Mouse (Mus musculus) layer of hippocampus, adult 2 months (tissue): ENCODE measurements around the gene Ano3. TPM values are rescaled to one million over a fixed set of nuclear protein-coding genes. Genes with fewer than 3 reads are reported as not detected.
"Not testable (repeated sequence)": the region's sequence is repeated elsewhere in the genome, so short reads cannot be mapped to it uniquely, and the experiment has no call there.

Experiments
- DNase-seq, 2 experiments: peaks; one replicate each; pipeline ENCODE4 v3.0.0; 2022; ENCODE audit warnings: low spot score in 2 of 2
- H3K27ac ChIP-seq: fragments of 200-600 bp; 2 replicates; pipeline ENCODE4 v1.8.1; 2022
- H3K4me3 ChIP-seq: fragments of 200-600 bp; 2 replicates; pipeline ENCODE4 v1.8.1; 2022; ENCODE audit warnings: mild to moderate bottlenecking
- CTCF ChIP-seq: fragments of 200-600 bp; conservative IDR thresholded peaks from 2 replicates; pipeline ENCODE4 v1.8.1; 2022; ENCODE audit warnings: antibody characterized with exemption, mild to moderate bottlenecking, moderate library complexity
- long read RNA-seq, 2 experiments: library from polyadenylated mRNA; stranded (forward); transcript quantifications; one replicate each; pipeline ENCODE4 v2.0.0; 2021; ENCODE audit warnings: borderline mapping rate in 2 of 2
- total RNA-seq, 2 experiments: library from RNA; stranded (reverse); gene quantifications; 2 replicates each; pipeline ENCODE4 v1.2.3; 2021

The Ano3 gene
- 10 to 100 TPM; 77.4 to 82.5 TPM for total RNA-seq
- long read RNA-seq, experiment 1, full-length matches to known transcripts, result 19 of 35 reads
- long read RNA-seq, experiment 1, partial matches to known transcripts, result 5 of 35 reads
- long read RNA-seq, experiment 1, other reads (novel, unspliced or antisense), result 11 of 35 reads
- long read RNA-seq, experiment 2, full-length matches to known transcripts, result 24 of 54 reads
- long read RNA-seq, experiment 2, partial matches to known transcripts, result 27 of 54 reads
- long read RNA-seq, experiment 2, other reads (novel, unspliced or antisense), result 3 of 54 reads

- peak within 1 kb of the TSS; percentile 95 for H3K27ac ChIP-seq
- not testable (repeated sequence) for DNase-seq
- peak within 1 kb of the TSS; percentile 75 for H3K4me3 ChIP-seq
Measured at GRCm38 (mm10) chr2:110950823-110951222, at the start of gene Ano3. Gene Ano3 (minus strand): TSS chr2:110950923.

DNA sequence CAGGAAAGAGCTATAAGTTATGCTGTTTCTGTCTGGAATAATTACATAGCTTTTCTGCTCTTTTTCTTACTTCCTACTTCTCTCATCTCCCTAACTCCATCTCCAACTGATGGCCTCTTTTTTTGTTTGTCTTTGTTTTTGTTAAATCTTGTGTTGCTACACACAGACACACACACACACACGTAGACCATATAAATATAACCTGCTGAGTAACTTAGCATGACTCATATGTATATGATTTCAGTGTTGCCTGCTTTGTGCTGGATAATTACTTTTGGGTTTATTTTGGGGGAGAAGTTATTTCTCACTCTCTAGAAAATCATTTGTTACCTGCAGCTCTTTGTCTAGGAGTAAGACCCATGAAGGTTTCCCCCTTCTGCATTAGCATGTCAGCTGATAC, 39.3 kb upstream of the Ano3 start:
- DNase-seq, result no peak
- no peak for TF ChIP-seq CTCF
- Histone ChIP-seq H3K4me3 (no peak overlapping the region), H3K27ac (no peak overlapping the region)

GRCm38 (mm10) chr2:110989539-110989938, 38.8 kb upstream of the Ano3 start:
- TF ChIP-seq CTCF, result peak; percentile 73
- Histone ChIP-seq H3K27ac (no peak overlapping the region), H3K4me3 (no peak overlapping the region)
- no peak for DNase-seq

DNA sequence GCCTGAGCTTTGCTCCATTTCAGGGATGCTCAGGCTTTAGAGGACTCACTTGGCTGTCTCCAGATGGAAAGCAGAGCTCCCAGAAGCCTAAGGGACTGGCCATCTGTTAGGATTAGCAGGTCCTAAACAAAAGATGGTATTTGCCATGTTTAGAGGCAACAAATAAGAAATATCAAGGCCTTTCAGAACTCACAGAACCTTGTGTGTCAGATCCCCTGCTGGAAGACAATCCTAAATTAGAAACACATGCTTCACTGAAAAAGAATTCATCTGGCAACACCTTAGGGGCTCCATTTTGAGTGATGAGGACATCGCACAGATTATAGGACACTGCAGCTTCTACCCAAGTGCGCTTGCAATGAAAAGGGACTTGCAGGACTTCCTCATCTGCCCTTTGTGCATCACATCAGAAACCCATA, 35.1 kb upstream of the Ano3 start:
- Histone ChIP-seq H3K4me3 (no peak overlapping the region), H3K27ac (no peak overlapping the region)
- no peak for TF ChIP-seq CTCF
- DNase-seq, result peak in 1 of 2 experiments; percentile 42

DNA sequence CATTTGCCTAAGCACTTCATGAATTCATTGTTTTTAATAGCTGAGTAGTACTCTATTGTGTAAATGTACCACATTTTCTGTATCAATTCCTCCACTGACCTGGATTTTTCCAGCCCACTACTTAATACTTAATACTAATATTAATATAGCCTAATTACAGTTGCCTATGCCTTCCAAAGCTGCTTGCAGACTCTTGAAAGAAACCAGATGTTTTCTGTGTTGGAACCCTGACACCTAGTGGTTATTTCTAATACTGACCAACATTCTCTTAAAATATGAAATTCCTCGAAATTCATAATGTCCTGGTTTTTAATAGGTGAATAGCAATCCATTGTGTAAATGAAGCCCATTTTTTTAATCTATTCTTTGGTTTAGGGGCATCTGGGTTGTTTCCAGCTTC, 31.0 kb upstream of the Ano3 start:
- H3K4me3 ChIP-seq, result no peak overlapping the region
- H3K27ac ChIP-seq, result no peak overlapping the region
- peak in 1 of 2 experiments; percentile 19 for DNase-seq
- TF ChIP-seq CTCF, result peak; percentile 88

DNA sequence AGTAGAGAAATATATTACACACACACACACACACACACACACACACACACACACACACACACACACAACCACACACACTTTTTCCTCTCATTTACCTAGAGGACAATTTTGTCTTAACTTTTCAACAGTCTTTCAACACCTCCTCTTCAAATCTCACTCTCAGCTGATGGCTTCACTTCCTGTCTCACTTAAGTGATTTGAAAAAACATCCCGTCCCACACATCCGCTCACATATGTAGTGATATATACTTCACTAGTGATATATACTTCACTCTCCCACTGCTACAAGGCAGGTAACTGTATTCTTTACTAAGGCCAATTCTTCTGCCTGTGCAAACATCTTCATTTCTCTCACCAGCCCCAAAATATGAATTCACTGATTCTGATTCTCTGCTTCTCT, 28.9 kb upstream of the Ano3 start:
- no peak for DNase-seq
- no peak for TF ChIP-seq CTCF
- H3K4me3 ChIP-seq, result no peak overlapping the region
- H3K27ac ChIP-seq, result no peak overlapping the region

DNA sequence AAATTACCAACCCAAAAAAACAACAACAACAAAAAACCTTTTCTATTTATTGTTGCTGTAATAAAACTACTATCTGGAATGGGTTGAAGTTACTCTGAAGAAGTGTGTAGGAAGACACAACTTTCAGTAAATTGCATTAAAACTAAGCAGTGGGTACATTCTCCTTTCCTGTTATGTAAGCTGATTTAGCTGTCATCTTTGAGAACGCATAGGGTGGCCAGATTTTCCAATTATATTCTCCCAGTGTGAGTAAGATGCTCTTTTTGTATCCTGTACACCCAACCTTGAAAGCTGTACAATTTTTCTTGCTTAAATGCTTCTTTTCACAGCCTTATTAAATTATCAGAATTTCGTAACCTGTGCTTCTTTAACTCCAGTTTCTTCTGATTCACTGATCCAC, 26.1 kb upstream of the Ano3 start:
- H3K27ac ChIP-seq, result no peak overlapping the region
- no peak overlapping the region for H3K4me3 ChIP-seq
- DNase-seq, result no peak
- TF ChIP-seq CTCF, result no peak

- TF ChIP-seq CTCF, result no peak
- no peak for DNase-seq
- no peak overlapping the region for H3K4me3 ChIP-seq
- no peak overlapping the region for H3K27ac ChIP-seq
Measured at GRCm38 (mm10) chr2:110970158-110970557, 19.4 kb upstream of the Ano3 start.

DNA sequence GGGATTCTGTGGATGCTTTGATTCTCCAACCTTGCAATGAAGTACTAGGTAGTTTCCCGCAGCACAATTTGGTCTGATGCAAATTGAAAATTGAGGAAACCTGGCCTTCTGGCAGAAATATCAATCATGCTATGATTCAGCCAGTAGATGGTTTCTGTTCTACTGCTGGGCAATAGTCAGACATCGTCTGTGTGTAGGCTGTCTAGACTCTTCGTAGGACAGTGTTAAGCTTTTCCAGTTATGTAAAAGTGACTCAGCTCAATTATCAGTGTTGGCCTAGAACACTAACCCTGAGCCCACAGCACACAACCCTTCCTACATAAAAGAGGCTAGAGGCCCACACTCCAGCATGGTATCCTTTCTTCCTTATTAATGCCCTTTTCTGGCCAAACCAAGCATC, 14.7 kb upstream of the Ano3 start:
- DNase-seq, result no peak
- Histone ChIP-seq H3K4me3 (no peak overlapping the region), H3K27ac (peak overlapping the region; percentile 69; the same call in 1 of the 2 replicates)
- no peak for TF ChIP-seq CTCF

DNA sequence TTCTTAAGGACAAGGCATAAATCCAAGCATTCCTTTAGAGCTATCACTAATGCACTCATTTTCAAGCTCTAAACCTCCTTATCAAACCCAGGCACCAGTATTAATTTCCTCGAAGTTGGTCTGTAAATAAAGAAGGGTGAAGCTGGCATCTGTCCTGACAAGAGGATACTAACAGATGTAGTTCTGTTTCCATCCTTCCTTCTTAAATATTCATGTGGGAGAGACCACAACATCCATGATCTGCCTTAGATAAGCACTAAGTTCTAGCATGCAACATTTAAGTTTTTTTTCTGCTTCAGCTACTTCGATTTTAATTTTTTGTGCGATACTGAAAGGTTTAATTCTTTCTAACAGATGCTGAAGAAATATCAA, 305 bp downstream of the Ano3 start:
- peak overlapping the region; percentile 95 for H3K27ac ChIP-seq
- no peak for TF ChIP-seq CTCF

GRCm38 (mm10) chr2:110949679-110950431, 868 bp downstream of the Ano3 start:
- TF ChIP-seq CTCF, result peak; percentile 25; the same call in 1 of the 2 replicates
- Histone ChIP-seq H3K27ac (peak overlapping the region; percentile 95), H3K4me3 (peak overlapping the region; percentile 75)
- DNase-seq, result peak; percentile 52 to 61

More for the DNA sequence above, 305 bp downstream of the Ano3 start:
- peak overlapping the region; percentile 75 for H3K4me3 ChIP-seq
- DNase-seq, result no peak

- no peak overlapping the region for H3K27ac ChIP-seq
- no peak overlapping the region for H3K4me3 ChIP-seq
- DNase-seq, result no peak
- no peak for TF ChIP-seq CTCF
Measured at GRCm38 (mm10) chr2:110945171-110945570, 5.6 kb downstream of the Ano3 start.

DNA sequence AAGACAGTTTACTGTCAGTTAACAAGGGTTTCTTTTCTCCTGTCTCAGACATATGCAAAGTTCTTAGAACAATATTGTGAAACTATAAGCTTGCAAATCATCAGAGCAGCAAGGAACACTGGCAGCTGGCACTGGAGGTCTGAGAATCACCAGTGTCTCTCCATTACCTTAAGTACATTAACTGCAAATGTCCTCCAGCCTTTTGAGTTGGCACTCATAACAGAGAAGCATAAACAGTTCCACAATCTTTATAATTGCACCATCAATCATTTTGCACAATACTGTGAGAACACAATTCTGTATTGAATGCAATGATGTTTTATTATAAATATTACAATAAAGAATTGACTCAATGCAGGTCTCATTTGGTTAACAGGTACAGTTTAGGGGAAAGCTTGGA, 15.0 kb downstream of the Ano3 start:
- no peak for TF ChIP-seq CTCF
- DNase-seq, result no peak
- H3K4me3 ChIP-seq, result no peak overlapping the region
- H3K27ac ChIP-seq, result no peak overlapping the region

DNA sequence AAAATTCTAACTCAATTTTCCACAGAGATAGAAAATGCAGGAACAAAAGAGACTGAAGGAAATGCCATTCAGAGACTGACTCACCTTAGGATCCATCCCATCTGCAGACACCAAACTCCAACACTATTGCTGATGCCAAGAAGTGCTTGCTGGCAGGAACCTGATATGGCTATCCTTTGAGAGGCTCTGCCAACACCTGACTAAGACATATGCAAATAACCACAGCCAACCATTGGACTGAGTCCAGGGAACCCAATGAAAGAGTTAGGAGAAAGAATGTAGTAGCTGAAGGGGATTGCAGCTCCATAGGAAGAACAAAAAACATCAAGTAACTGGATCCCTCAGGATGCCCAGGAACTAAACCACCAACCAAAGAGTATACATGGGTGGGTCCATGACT, 21.6 kb downstream of the Ano3 start:
- DNase-seq, result no peak
- TF ChIP-seq CTCF, result no peak
- H3K4me3 ChIP-seq, result no peak overlapping the region

More for the DNA sequence above, 21.6 kb downstream of the Ano3 start:
- no peak overlapping the region for H3K27ac ChIP-seq
